Mouse (Mus musculus) kidney, adult 2 months (tissue): ENCODE results near the gene Eed. TPM values are rescaled to one million over a fixed set of nuclear protein-coding genes. Genes with fewer than 3 reads are reported as not detected.

ENCODE experiments used
- DNase-seq: peaks from one replicate; pipeline ENCODE4 v3.0.0; 2021
- H3K27ac ChIP-seq: fragments of 200-500 bp; 2 replicates; pipeline ENCODE4 v1.5.1; 2012; ENCODE audit warnings: low read depth, low read length, control low read depth, inconsistent platforms; ENCODE audit not compliant: insufficient read depth
- H3K27me3 ChIP-seq: fragments of 200-500 bp; replicated peaks from 2 replicates; pipeline ENCODE4 v1.6.1; 2012; ENCODE audit warnings: mild to moderate bottlenecking, moderate library complexity, low read length, inconsistent platforms; ENCODE audit not compliant: control insufficient read depth, insufficient read depth
- H3K36me3 ChIP-seq: fragments of 200-500 bp; 2 replicates; pipeline ENCODE4 v1.6.1; 2012; ENCODE audit warnings: mild to moderate bottlenecking, moderate library complexity, low read length, inconsistent platforms; ENCODE audit not compliant: control insufficient read depth, insufficient read depth
- H3K4me1 ChIP-seq: fragments of 200-500 bp; 2 replicates; pipeline ENCODE4 v1.6.1; 2011; ENCODE audit warnings: low read length; ENCODE audit not compliant: control insufficient read depth, insufficient read depth
- H3K4me3 ChIP-seq: fragments of 200-500 bp; 2 replicates; pipeline ENCODE4 v1.5.1; 2011; ENCODE audit warnings: mild to moderate bottlenecking, low read depth, low read length, control low read depth; ENCODE audit not compliant: insufficient read depth
- CTCF ChIP-seq: fragments of 200-500 bp; conservative IDR thresholded peaks from 2 replicates; pipeline ENCODE4 v1.5.1; 2011; ENCODE audit warnings: low read depth, mild to moderate bottlenecking, control low read depth, low read length, moderate library complexity, mixed read lengths; ENCODE audit not compliant: insufficient read depth, insufficient read length
- POLR2A ChIP-seq: fragments of 200-500 bp; IDR thresholded peaks from one replicate; pipeline ENCODE4 v1.6.1; 2011; ENCODE audit warnings: low read depth, low read length, control low read depth
- WGBS: fragments of 180-500 bp; shearing (Covaris S2); methylation state at CpG from one replicate; pipeline ENCODE4 v1.1.7; 2018; 5-methylcytosine and 5-hydroxymethylcytosine counted together
- polyA plus RNA-seq: library from polyadenylated mRNA; depleted of rRNA; stranded (reverse); fragments of >200 nt; gene quantifications from 2 replicates; pipeline ENCODE4 v1.2.3, GENCODE M21; 2012

Gene Eed
- polyA plus RNA-seq, 1 experiment = 14.8 TPM

DNA sequence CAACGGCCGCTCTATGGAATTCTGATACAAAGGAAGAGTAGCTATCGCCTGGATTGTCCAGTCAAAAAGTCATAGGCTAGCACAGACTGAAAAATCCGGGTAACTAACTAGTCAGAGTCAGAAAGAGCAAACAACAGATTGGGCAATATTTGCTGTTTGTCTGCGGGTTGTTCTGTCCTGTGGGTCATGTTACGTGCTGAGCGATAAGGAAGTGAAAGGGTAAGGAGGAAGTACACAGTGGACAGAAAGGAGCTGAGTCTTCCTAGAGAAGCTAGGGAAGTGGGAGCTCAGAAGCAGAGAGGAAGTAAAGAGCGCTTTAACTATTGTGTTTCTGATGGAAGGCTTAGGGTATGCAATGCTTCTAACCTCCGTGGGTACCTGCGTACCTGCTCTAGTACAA, 38.8 kb upstream of the Eed start:
- no peak overlapping the region for H3K27ac ChIP-seq
- DNase-seq = peak; percentile 46
- 73% methylated on average over 10 of the region's 10 CpGs for WGBS
- no peaks in the 10 kb centered on the region for H3K36me3 ChIP-seq
- H3K4me3 ChIP-seq = no peak overlapping the region
- H3K4me1 ChIP-seq = peaks cover 9% of the 10 kb centered on the region; the same call in 1 of the 2 replicates
- no peaks in the 10 kb centered on the region for H3K27me3 ChIP-seq
- no peak for TF ChIP-seq POLR2A
- TF ChIP-seq CTCF = no peak

- no peak overlapping the region for H3K4me3 ChIP-seq
- no peaks in the 10 kb centered on the region for H3K27me3 ChIP-seq
- H3K27ac ChIP-seq = peak overlapping the region; percentile 50; the same call in 1 of the 2 replicates
- peaks cover 5% of the 10 kb centered on the region; the same call in 1 of the 2 replicates for H3K4me1 ChIP-seq
- H3K36me3 ChIP-seq = no peaks in the 10 kb centered on the region
- no peak for DNase-seq
- TF ChIP-seq CTCF (no peak), POLR2A (no peak)
- WGBS = 21% methylated on average over 5 of the region's 5 CpGs
Observed at GRCm38 (mm10) chr7:90016930-90017588, 36.3 kb upstream of the Eed start.

DNA sequence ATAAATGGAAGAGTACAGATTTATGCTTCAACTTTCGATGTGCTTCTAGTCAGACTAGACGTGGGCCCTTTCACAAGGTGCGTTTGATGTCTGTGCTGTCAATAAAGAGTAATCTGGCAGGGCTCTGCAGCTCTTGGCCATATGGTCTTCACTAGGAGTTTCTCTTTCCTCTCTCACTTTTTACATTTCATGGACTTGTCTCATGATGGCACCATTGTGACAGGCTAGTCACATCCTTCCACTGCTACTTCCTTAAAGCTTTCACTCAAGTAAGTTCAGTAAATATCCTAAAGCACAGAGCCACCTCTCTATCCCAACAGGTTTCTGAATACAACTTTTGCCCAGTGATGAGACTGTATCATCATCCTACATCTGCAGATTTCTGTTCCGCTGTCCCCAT, 35.7 kb upstream of the Eed start:
- Histone ChIP-seq H3K27me3 (no peaks in the 10 kb centered on the region), H3K36me3 (no peaks in the 10 kb centered on the region), H3K4me3 (no peak overlapping the region), H3K4me1 (peaks cover 5% of the 10 kb centered on the region; the same call in 1 of the 2 replicates), H3K27ac (peak overlapping the region; percentile 24; the same call in 1 of the 2 replicates)
- WGBS = 61% methylated on average over 4 of the region's 4 CpGs
- TF ChIP-seq CTCF = no peak
- no peak for TF ChIP-seq POLR2A
- peak; percentile 63 for DNase-seq

DNA sequence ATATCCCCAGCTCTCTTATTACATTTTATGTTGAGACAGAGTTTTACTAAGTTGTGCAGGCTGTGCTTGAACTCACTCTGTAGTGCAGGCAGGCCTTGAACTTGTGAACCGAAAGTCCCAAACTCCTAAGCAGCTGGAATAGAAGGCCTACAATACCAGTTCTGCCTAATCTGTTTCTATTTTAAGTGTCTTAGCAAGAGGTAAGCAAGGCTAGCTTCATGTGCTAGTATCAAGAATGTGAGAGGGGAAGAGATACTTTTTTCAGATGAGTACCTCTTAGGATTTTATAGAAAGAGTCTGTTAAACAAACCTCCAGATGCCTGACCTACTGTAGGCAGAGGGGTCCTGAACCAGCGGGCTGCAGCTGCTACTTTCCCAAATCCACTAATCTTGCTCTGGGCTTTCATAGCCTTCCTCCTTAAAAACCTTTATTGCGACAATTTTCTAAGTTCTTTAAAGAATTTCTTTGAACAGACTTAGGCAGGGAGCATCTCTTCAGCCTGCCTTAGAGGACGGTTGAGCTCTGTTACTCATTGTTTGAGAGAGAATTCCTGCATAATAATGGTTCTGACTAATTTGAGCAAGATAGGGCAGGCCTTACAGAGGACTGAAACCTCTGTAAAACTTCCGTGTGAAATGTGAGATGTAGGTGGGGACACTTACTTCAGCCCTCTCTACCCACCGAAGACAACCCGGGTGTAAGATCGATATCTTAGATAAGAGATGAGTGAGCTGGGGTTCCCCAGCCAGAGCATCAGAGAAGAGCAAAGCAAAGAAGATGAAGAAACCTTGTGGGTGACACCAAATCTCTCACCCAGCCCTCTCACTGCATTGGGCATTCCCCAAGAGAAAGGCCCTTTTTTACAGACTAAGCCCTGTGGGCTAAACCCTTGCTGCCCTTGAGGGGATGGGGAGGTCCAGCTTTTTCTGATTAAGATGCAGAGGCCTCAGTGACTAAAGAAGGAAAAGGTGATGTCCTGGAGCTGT, 26.2 kb upstream of the Eed start:
- DNase-seq = no peak
- H3K4me3 ChIP-seq = no peak overlapping the region
- H3K27me3 ChIP-seq = no peaks in the 10 kb centered on the region
- TF ChIP-seq CTCF (no peak), POLR2A (no peak)
- no peaks in the 10 kb centered on the region for H3K36me3 ChIP-seq
- peaks cover 2% of the 10 kb centered on the region; the same call in 1 of the 2 replicates for H3K4me1 ChIP-seq
- H3K27ac ChIP-seq = no peak overlapping the region
- WGBS = 50% methylated on average over 8 of the region's 8 CpGs

DNA sequence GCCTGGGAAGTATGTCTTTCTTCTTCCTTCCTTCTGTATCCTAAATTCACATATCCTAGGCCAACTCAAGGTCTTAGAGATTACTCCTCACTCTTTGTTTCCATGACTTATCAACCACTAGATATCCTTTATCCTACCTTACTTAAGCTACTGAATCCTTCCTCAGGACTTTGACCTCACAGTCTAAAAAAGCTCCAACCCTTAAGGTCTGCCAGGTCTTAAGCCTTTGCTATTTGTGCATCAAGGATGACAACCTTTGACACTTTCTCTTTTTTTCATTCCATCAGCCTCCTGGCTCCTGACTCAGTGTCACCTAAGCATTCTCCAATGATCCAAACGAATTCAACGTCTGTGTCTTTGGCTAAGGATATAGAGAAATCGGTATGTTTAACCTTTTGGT, 24.0 kb upstream of the Eed start:
- H3K27ac ChIP-seq = no peak overlapping the region
- H3K27me3 ChIP-seq = no peaks in the 10 kb centered on the region
- 75% methylated on average over 3 of the region's 3 CpGs for WGBS

GRCm38 (mm10) chr7:90002375-90002774, 21.6 kb upstream of the Eed start:
- no peak for DNase-seq
- Histone ChIP-seq H3K4me3 (no peak overlapping the region), H3K27me3 (no peaks in the 10 kb centered on the region), H3K4me1 (peaks cover 6% of the 10 kb centered on the region; the same call in 1 of the 2 replicates), H3K27ac (no peak overlapping the region), H3K36me3 (no peaks in the 10 kb centered on the region)
- TF ChIP-seq POLR2A = no peak
- WGBS = 59% methylated on average over 2 of the region's 2 CpGs

More for the DNA sequence above, 24.0 kb upstream of the Eed start:
- H3K36me3 ChIP-seq = no peaks in the 10 kb centered on the region
- peaks cover 2% of the 10 kb centered on the region; the same call in 1 of the 2 replicates for H3K4me1 ChIP-seq
- H3K4me3 ChIP-seq = no peak overlapping the region
- DNase-seq = peak; percentile 62
- no peak for TF ChIP-seq POLR2A
- no peak for TF ChIP-seq CTCF

GRCm38 (mm10) chr7:89999491-89999890, 18.7 kb upstream of the Eed start:
- H3K4me1 ChIP-seq = peaks cover 4% of the 10 kb centered on the region; the same call in 1 of the 2 replicates
- H3K27me3 ChIP-seq = no peaks in the 10 kb centered on the region
- H3K36me3 ChIP-seq = no peaks in the 10 kb centered on the region
- no peak for TF ChIP-seq CTCF
- TF ChIP-seq POLR2A = no peak
- DNase-seq = no peak
- 98% methylated on average over 5 of the region's 5 CpGs for WGBS
- no peak overlapping the region for H3K27ac ChIP-seq
- H3K4me3 ChIP-seq = no peak overlapping the region
